Mouse (Mus musculus): ENCODE measurements around the gene Ncor1.
"Not testable (repeated sequence)": the region's sequence is repeated elsewhere in the genome, so short reads cannot be mapped to it uniquely, and the experiment has no call there.

Gene Ncor1

GRCm38 (mm10) chr11:62457891-62458270 lies 460 bp downstream of the Ncor1 start:
- DNase-seq = peak in 1 of 2 experiments; percentile 10

GRCm38 (mm10) chr11:62457241-62457890 lies 975 bp downstream of the Ncor1 start:
- peak; percentile 93 to 94 for DNase-seq

GRCm38 (mm10) chr11:62456483-62457172 lies 1.7 kb downstream of the Ncor1 start:
- peak; percentile 53 to 56 for DNase-seq

- DNase-seq = no peak
Observed at GRCm38 (mm10) chr11:62456021-62456482, 2.3 kb downstream of the Ncor1 start.

- no peak for DNase-seq
Observed at GRCm38 (mm10) chr11:62455193-62455592, 3.1 kb downstream of the Ncor1 start.

- DNase-seq = peak in 1 of 2 experiments; percentile 19
Observed at GRCm38 (mm10) chr11:62448971-62449370, 9.4 kb downstream of the Ncor1 start.

- no peak for DNase-seq
Observed at GRCm38 (mm10) chr11:62445799-62446198, 12.5 kb downstream of the Ncor1 start.

GRCm38 (mm10) chr11:62440670-62441315 lies 17.5 kb downstream of the Ncor1 start:
- DNase-seq = peak; percentile 40 to 49

- DNase-seq = no peak
Observed at GRCm38 (mm10) chr11:62432211-62432610, 26.1 kb downstream of the Ncor1 start.

GRCm38 (mm10) chr11:62427105-62427504 lies 31.2 kb downstream of the Ncor1 start:
- DNase-seq = peak in 1 of 2 experiments; percentile 45

GRCm38 (mm10) chr11:62426266-62426665 lies 32.1 kb downstream of the Ncor1 start:
- DNase-seq = no peak

GRCm38 (mm10) chr11:62424525-62424924 lies 33.8 kb downstream of the Ncor1 start:
- peak; percentile 29 to 45 for DNase-seq

- no peak for DNase-seq
Observed at GRCm38 (mm10) chr11:62415026-62415425, 43.3 kb downstream of the Ncor1 start.

GRCm38 (mm10) chr11:62409611-62410010 lies 48.7 kb downstream of the Ncor1 start:
- DNase-seq = peak in 1 of 2 experiments; percentile 18

GRCm38 (mm10) chr11:62408848-62409247 lies 49.5 kb downstream of the Ncor1 start:
- DNase-seq = no peak

GRCm38 (mm10) chr11:62396405-62396804 lies 61.9 kb downstream of the Ncor1 start:
- DNase-seq = peak; percentile 55 to 68

- no peak for DNase-seq
Observed at GRCm38 (mm10) chr11:62388331-62388679, 70.0 kb downstream of the Ncor1 start.

- DNase-seq = no peak
Observed at GRCm38 (mm10) chr11:62387608-62388330, 70.6 kb downstream of the Ncor1 start.

- not testable (repeated sequence) for DNase-seq
Observed at GRCm38 (mm10) chr11:62377202-62377851, 81.0 kb downstream of the Ncor1 start.

GRCm38 (mm10) chr11:62371776-62372175 lies 86.6 kb downstream of the Ncor1 start:
- DNase-seq = no peak

- DNase-seq = no peak
Observed at GRCm38 (mm10) chr11:62369924-62370323, 88.4 kb downstream of the Ncor1 start.

GRCm38 (mm10) chr11:62366879-62367278 lies 91.5 kb downstream of the Ncor1 start:
- DNase-seq = no peak

- DNase-seq = no peak
Observed at GRCm38 (mm10) chr11:62355216-62355615, 103.1 kb downstream of the Ncor1 start.

Data from kidney, postnatal 36 days (tissue).